Mouse (Mus musculus): ENCODE results near the gene Lrig2.

Lrig2 gene

DNA sequence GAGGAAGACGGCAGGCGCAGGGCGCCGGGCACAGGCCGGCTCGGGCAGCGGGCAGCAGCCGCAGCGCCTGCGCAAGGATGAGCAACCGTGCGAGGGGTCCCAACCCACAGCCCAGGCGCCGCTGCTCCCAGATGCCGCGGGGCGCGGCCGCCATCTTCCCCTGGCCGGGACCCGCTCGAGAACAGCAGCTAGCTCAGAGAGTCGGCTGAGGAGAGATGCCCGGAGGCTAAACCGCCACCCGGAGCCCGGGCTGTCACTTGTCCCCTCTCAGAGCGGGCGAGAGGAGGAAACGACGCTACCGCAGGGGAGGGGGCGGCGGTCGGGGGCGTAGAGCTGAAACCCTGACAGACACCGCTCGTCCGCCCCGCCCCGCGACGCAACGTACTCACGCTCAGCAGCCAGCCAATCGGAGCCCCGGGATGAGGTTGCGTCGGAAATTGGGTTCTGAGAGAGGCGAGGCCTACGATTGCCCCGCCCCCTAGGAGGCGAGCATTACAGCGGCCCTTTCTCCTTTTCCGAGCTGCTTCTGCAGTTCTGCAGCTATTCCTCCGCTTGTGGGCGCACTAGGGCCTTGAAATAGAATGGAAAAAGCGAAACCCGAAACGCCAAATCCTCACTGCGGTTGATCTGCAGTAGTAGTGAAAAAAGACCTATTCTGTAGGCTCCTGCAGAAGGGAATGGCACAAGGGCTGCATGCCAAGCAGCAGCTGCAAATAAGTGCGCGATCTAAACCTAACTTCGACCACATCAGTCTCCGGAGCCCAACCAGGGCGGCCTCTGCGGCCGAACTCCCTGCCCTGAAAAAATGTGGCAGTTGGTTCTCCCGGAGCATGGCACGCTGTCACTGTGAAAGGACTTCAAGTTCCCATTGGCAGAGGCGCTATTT lies at the start of gene Lrig2:
Lrig2 (minus strand) TSS at position 381 of the 886 bp plus-strand sequence.
- peak; percentile 99 for ATAC-seq (ENCODE audit: insufficient number of reproducible peaks, low FRiP score, low TSS enrichment)

- ATAC-seq (ENCODE audit: insufficient number of reproducible peaks, low FRiP score, low TSS enrichment): no peak
These were observed 44.9 kb upstream of the Lrig2 start for GRCm38 (mm10) chr3:104556624-104557023.

DNA sequence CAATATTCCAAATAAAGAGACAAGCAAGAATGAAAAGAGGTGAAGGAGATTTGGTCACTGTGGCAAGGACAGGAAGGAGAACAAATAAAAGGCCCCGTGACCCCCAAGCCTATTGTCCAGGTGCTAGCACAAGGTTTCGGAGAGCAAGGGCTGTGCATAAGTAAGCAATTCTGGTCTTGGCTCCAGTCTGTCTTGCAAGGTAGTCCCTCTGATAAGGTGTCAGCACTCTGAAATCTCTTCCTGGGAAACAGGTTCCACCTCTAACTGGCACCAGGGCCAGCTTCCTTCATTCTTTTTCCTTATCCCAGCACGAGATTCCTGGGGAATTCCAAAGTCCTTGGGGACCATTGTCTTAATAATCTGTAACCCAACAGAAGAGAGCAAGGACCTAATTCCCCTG lies 38.9 kb upstream of the Lrig2 start:
- ATAC-seq (ENCODE audit: insufficient number of reproducible peaks, low FRiP score, low TSS enrichment): no peak

DNA sequence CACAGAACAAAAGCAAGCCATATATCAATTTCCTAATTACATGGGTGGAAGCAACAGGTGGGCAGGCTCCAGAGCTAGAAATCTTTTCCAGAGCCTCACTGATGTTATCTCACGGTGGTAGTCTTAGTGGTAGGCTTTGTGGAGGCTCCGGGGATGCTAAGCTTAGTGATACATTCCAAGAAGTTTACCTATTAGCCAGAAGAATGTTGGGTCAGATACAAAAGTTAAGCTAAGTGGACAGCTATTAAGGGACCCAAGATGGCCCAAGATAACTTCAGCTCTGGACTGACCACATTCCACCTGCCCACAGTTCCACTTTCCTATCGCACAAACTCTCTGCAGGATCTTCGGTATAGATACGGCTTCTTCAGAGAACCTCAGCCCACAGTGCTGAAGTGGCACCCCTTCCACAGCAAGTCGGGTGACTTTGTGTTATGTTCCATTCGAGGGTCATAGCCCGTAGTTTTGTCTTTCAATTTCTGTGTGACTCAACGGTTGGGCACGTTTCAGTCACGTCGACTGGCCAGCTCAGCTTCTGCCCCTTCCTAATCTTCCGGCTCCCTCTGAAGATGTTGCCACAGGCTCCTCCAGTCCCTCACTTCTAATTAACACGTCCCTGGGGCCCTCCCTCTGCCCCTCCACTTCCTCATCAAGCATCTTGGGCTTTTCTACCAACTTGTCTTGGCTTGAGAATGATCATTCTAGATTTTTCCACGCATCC lies 36.8 kb upstream of the Lrig2 start:
- ATAC-seq (ENCODE audit: insufficient number of reproducible peaks, low FRiP score, low TSS enrichment): no peak

DNA sequence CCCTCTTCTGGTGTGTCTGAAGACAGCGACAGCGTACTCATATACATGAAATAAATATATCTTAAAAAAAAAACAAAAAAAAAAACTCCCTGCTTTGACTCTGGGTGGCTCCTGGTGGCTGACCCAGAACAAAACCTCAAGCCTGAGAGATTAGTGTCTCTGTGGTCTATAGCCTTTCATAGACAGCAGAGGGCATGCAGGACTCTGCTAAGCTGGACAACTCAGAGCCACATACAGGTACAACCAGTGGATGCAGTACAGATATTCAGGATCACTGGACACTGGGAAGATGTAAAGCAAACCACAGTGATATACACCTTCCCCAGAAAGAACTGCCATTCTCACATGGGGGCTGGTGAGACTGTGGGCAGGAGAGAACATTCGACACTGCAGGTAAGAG lies 32.1 kb upstream of the Lrig2 start:
- ATAC-seq (ENCODE audit: insufficient number of reproducible peaks, low FRiP score, low TSS enrichment): peak; percentile 53; the same call in 1 of the 2 replicates

GRCm38 (mm10) chr3:104542065-104542429 lies 30.3 kb upstream of the Lrig2 start:
- no peak for ATAC-seq (ENCODE audit: insufficient number of reproducible peaks, low FRiP score, low TSS enrichment)

- peak; percentile 79 for ATAC-seq (ENCODE audit: insufficient number of reproducible peaks, low FRiP score, low TSS enrichment)
These were observed 29.7 kb upstream of the Lrig2 start for GRCm38 (mm10) chr3:104541139-104542064.

GRCm38 (mm10) chr3:104540480-104541138 lies 28.9 kb upstream of the Lrig2 start:
- no peak for ATAC-seq (ENCODE audit: insufficient number of reproducible peaks, low FRiP score, low TSS enrichment)

DNA sequence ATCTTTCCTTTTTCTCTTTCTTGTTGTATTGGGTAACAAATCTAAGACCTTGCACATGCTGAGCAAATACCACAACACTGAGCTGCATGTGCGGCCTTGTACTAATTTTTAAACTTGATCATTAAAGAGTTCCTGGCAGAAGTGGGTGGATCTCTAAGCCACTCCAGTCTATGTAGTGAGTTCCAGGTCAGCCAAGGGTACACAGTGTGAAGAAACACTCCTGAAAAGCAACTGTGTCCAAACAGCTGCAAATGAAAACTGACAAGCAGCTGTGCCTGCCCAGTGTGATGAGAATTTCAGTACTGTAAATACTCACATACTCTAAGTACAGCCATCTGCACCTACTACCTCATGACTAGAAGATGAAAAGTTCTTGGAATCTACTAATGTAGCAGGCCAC lies 21.5 kb upstream of the Lrig2 start:
- no peak for ATAC-seq (ENCODE audit: insufficient number of reproducible peaks, low FRiP score, low TSS enrichment)

DNA sequence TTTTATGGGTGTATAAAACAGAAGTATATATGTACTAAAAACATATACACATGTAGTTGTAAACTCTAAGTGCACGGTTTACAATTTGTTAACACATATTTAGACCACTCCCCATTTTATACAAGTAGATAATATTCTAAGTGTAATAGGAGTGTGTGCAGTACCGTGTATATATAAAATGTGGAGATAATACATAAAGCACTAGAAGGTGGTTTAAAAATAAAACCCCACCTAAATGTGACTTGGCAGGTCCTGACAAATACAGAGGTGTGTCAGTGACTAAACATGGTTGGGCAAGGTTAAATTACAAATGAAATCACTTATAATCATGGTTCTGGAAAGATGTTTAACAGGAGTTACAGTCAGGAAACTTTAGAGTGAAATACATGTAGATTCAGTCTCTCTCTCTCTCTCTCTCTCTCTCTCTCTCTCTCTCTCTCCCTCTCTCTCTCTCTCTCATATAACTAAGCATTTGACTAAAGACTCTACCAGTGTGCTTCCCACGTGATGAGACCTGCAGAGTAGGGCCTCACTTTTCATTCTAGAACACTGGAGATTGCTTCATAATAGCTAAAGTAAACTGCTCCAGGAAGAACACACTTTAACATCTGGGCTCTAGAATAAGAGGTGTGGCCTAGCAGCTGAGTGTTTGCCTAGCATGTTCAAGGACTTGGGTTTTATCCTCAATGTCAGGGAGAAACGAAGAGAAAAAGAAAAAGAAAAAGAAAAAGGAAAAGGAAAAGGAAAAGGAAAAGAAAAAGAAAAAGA lies 14.6 kb upstream of the Lrig2 start:
- no peak for ATAC-seq (ENCODE audit: insufficient number of reproducible peaks, low FRiP score, low TSS enrichment)

DNA sequence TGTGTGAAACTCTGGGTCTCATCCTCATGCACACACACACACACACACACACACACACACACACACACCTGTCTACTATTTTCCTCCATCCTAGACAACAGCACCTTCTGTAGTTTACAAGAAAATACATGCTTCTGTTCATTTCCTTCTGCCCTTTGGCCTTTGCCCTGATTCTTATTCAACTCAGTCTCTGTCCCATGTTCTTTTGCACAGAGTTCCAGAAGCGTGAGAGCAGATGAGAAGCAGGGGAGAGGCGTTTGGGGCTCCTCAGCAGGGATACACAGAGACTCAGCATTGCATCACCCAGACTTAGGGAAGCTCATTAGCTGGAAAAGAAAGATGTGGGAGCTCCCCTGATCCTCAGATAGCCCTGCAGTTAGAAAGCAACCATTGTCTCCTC lies 13.8 kb upstream of the Lrig2 start:
- no peak for ATAC-seq (ENCODE audit: insufficient number of reproducible peaks, low FRiP score, low TSS enrichment)

- no peak for ATAC-seq (ENCODE audit: insufficient number of reproducible peaks, low FRiP score, low TSS enrichment)
These were observed 13.3 kb upstream of the Lrig2 start for GRCm38 (mm10) chr3:104525029-104525428.

DNA sequence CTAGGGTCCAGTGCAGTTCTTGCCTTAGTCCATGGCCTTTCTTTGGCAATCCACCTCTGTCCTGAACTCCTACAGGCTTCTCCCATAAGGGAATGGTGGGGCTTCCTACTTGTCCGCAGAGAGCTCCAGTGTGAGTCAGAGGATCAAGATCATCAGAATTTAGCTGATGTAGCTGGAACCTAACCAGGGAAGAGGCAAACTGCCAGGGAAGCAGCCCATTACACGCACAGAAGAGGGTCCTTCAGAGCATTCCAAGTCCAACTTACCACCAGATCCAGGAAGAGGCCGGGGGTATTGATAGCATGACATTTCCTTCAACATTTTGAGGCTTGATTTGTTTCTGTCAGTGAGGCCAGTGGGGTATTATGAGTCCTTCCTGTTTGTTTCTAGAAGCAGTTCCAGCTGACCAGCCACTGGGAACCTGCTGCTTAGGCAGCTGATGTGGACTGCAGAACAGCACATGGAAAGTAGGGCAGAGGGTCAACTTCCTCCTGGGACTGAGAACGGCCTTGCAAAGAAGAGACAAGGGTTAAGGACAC lies 11.7 kb upstream of the Lrig2 start:
- ATAC-seq (ENCODE audit: insufficient number of reproducible peaks, low FRiP score, low TSS enrichment): no peak

- no peak for ATAC-seq (ENCODE audit: insufficient number of reproducible peaks, low FRiP score, low TSS enrichment)
These were observed 9.7 kb upstream of the Lrig2 start for GRCm38 (mm10) chr3:104521341-104521924.

DNA sequence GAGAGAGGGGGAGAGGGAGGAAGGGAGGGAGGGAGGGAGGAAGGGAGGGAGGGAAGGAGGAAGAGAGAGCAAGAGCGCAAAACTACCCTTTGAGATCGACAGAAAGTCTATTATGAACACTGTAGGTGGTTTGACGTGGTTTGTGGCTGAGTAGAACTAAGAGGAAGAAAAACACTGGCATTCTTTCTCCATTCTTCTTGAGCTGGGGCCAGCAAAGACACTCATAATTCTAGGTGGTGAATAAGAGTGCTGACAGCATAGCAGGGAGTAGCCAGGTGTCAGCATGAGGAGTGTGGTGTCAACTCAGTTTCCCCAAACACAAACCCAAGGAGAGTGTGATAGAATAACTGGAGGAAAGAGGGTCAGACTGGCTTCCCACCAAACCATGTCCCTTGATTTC lies 8.8 kb upstream of the Lrig2 start:
- no peak for ATAC-seq (ENCODE audit: insufficient number of reproducible peaks, low FRiP score, low TSS enrichment)

- no peak for ATAC-seq (ENCODE audit: insufficient number of reproducible peaks, low FRiP score, low TSS enrichment)
These were observed 7.2 kb upstream of the Lrig2 start for GRCm38 (mm10) chr3:104518931-104519330.

DNA sequence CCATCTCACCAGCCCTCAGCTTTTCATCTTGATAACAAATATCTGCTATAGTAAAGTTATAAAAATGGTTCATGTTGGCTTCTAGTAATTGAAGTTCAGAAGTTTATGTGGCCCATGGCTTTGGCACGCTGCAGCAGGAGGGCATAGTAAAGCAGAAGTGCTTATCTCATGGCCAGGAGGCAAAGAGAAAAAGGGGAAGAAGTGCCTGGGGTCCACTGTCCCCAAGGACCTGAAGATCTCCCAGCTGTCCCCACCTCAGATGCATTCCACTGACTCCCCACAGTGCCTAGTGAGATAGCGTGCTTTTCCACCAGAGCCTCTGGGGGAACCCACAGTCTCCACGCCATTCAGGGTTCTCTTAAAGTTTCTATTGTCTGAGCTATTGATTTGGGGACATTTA lies 6.7 kb upstream of the Lrig2 start:
- no peak for ATAC-seq (ENCODE audit: insufficient number of reproducible peaks, low FRiP score, low TSS enrichment)

DNA sequence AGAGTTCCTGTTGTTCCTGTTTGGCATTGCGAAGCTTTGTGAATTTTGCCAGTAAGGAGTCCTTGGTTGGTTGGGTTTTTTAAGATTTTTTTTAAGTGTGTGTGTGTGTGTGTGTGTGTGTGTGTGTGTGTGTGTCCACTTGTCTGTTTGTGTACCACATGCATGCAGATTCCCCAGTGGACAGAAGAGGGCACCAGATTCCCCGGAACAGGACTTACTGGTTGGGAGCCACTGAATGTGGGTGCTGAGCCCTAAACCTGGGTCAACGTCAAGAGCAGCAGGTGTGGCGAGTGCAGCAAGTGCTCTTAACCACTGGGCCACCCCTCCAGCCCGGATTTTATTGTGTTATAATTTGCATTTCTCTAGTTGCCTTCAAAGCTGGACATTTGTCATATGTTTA lies 5.4 kb upstream of the Lrig2 start:
- ATAC-seq (ENCODE audit: insufficient number of reproducible peaks, low FRiP score, low TSS enrichment): no peak

DNA sequence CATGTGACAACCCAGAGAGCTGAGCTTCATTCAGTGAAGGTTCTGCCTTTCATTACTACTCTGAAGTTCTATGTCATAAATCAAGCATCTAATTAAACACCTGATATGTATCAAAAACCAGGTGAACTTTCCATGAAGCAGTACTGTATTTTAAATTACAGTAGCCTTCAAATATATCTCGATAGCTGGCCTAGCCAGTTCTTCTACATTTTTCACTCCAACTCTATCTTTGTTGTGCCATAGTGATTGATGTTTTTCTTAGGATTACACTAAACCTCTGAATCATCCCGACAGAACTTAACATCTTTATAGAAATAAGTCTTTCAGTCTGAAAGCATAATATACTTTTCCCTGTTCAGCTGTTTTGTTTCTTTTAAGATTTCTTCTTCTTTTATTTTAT lies 2.8 kb upstream of the Lrig2 start:
- no peak for ATAC-seq (ENCODE audit: insufficient number of reproducible peaks, low FRiP score, low TSS enrichment)
